Mouse (Mus musculus) G1E (cell line): ENCODE measurements at regions not wholly inside any gene's neighbourhood (a gene's known extent, or its start where the extent isn't known, plus 50 kb on each side); places are given as distances from the start of the nearest gene placed in this dataset.

Experiments used
- CTCF ChIP-seq: IDR thresholded peaks from 2 replicates; pipeline ENCODE4 v1.5.1; 2012; ENCODE audit warnings: low read depth, low read length, inconsistent platforms, mixed read lengths
- GATA1 ChIP-seq: IDR thresholded peaks from 2 replicates; pipeline ENCODE4 v1.6.1; 2012; ENCODE audit warnings: borderline replicate concordance, low read length, inconsistent platforms, mixed read lengths
- POLR2AphosphoS5 ChIP-seq: IDR thresholded peaks from 2 replicates; pipeline ENCODE4 v1.6.1; 2012; ENCODE audit warnings: low read depth, low read length, inconsistent platforms; ENCODE audit not compliant: insufficient replicate concordance
- TAL1 ChIP-seq: conservative IDR thresholded peaks from 2 replicates; pipeline ENCODE4 v1.6.1; 2012; ENCODE audit warnings: low read depth, low read length, inconsistent platforms, mixed read lengths

GRCm38 (mm10) chr1:43385008-43385407 is 59.4 kb upstream of the Nck2 start:
- TF ChIP-seq CTCF (no peak), GATA1 (no peak), POLR2AphosphoS5 (no peak), TAL1 (no peak)
